Mouse (Mus musculus): ENCODE data around the gene Rassf2. TPM values are rescaled to one million over a fixed set of nuclear protein-coding genes. Genes with fewer than 3 reads are reported as not detected.

Gene Rassf2
- polyA plus RNA-seq, 1 experiment from 2014 or later = 23.0 TPM

DNA sequence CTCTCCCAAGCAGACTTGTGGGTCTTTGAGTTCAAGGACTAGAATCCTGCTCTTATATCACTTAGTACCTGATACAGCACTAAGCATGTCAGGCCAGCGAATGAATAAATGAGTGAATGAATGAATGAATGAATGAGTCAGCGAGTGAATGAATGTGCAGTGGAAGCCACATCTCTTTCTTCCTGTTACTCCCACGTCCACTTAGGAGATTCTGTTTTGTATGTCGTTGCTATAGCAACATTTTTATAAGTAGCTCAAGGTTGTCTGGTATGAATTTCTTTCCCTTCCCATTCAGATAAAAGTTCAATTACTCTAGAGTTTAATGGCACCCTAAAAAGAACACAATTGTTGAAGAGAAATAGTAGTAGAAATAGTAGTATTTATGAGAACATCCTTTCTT is 59.0 kb downstream of the Rassf2 start:
- Histone ChIP-seq H3K4me1 (ENCODE audit: control insufficient read depth, insufficient read depth, low read length) (no peaks in the 10 kb centered on the region), H3K9me3 (ENCODE audit: control insufficient read depth, low read length) (no peaks in the 10 kb centered on the region), H3K27ac (replicated peaks; ENCODE audit: low read depth, low read length) (no peak overlapping the region), H3K36me3 (ENCODE audit: control insufficient read depth, insufficient read depth, low read length) (no peaks in the 10 kb centered on the region), H3K9ac (ENCODE audit: low read depth, low read length) (no peak overlapping the region), H3K4me2 (ENCODE audit: low read depth, low read length) (no peak overlapping the region), H3K27me3 (replicated peaks; ENCODE audit: control insufficient read depth, insufficient read depth, low read length) (no peaks in the 10 kb centered on the region), H3K4me3 (ENCODE audit: low read depth, low read length) (no peak overlapping the region)
- 79% methylated on average over 4 of the region's 4 CpGs for WGBS
- DNase-seq (ENCODE audit: low spot score) (no peak), ATAC-seq (ENCODE audit: low read depth) (no peak)

DNA sequence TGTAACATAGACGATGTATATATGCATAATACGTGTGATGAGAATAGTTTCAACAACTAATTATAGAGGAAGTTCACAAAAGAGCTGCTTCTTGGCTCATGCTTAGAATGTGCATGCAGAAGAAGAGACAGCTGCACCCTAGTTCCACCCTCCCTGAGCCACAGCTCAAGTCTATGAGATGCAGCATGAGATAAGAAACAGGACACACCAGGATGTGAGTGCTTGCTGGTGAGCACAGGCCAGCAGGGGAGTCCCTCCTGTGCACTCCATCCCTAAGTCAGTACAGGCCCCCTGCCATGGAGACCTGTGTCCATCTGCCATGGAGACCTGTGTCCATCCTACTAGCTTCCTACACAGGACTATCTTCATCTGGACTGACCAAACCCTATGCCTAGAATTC is 59.5 kb downstream of the Rassf2 start:
- ATAC-seq (ENCODE audit: low read depth) = no peak
- no peaks in the 10 kb centered on the region for H3K36me3 ChIP-seq (ENCODE audit: control insufficient read depth, insufficient read depth, low read length)

DNA sequence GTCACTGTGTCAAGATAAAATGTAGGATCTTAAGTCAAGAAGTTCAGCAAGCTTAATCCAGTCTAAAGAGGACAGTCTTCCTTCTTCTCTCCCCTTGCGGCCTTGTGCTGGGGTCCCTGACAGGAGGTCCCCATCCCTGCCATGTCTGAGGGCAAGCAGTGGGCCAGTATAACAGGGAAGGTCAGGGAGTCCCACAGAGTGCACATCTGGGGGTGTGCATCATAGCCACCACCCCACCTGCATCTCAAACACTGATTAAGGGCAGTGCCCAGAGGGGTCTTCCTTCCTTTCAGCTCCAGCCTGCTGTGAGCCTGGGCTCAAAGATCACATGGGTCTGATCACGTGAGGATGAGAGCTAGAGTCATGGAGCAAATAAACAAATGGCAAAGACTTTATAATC is 68.4 kb downstream of the Rassf2 start:
- no peak for DNase-seq (ENCODE audit: low spot score)
- H3K9me3 ChIP-seq (ENCODE audit: control insufficient read depth, low read length) = no peaks in the 10 kb centered on the region
- no peak overlapping the region for H3K27ac ChIP-seq (replicated peaks; ENCODE audit: low read depth, low read length)
- no peak overlapping the region for H3K4me3 ChIP-seq (ENCODE audit: low read depth, low read length)
- no peak overlapping the region for H3K4me2 ChIP-seq (ENCODE audit: low read depth, low read length)
- H3K36me3 ChIP-seq (ENCODE audit: control insufficient read depth, insufficient read depth, low read length) = no peaks in the 10 kb centered on the region
- no peaks in the 10 kb centered on the region for H3K4me1 ChIP-seq (ENCODE audit: control insufficient read depth, insufficient read depth, low read length)
- H3K27me3 ChIP-seq (replicated peaks; ENCODE audit: control insufficient read depth, insufficient read depth, low read length) = no peaks in the 10 kb centered on the region
- H3K9ac ChIP-seq (ENCODE audit: low read depth, low read length) = no peak overlapping the region
- WGBS = 69% methylated on average over 2 of the region's 2 CpGs
- ATAC-seq (ENCODE audit: low read depth) = no peak

More for the DNA sequence above, 59.5 kb downstream of the Rassf2 start:
- no peak for DNase-seq (ENCODE audit: low spot score)
- Histone ChIP-seq H3K9me3 (ENCODE audit: control insufficient read depth, low read length) (no peaks in the 10 kb centered on the region), H3K27me3 (replicated peaks; ENCODE audit: control insufficient read depth, insufficient read depth, low read length) (no peaks in the 10 kb centered on the region), H3K27ac (replicated peaks; ENCODE audit: low read depth, low read length) (no peak overlapping the region), H3K4me2 (ENCODE audit: low read depth, low read length) (no peak overlapping the region), H3K9ac (ENCODE audit: low read depth, low read length) (no peak overlapping the region), H3K4me1 (ENCODE audit: control insufficient read depth, insufficient read depth, low read length) (no peaks in the 10 kb centered on the region), H3K4me3 (ENCODE audit: low read depth, low read length) (no peak overlapping the region)
- 89% methylated on average over 2 of the region's 2 CpGs for WGBS

DNA sequence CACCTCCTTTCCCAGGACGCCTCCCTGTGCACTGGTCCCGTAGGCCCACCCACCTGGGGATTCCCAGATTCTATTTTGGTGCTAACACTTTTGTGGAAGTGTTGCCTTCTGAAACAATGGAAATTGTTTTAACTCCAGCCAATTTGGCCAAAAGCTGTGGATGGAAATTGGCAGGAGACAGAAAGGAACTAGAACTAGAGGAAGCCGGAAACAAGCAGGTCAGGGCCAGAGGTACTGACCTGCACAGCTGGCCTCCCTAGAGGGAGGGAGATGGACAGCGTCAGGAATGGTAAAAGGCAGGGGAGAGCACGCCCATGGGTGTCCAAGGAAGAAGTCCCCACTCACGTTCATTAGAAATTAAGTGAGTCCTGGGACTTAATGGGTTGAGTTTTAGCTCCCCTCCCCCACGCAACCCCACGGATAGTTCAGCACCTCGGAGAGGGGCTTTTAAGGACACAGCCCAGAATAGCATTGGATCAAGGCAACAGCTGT is 72.3 kb downstream of the Rassf2 start:
- no peaks in the 10 kb centered on the region for H3K4me1 ChIP-seq (ENCODE audit: control insufficient read depth, insufficient read depth, low read length)
- H3K36me3 ChIP-seq (ENCODE audit: control insufficient read depth, insufficient read depth, low read length) = no peaks in the 10 kb centered on the region
- ATAC-seq (ENCODE audit: low read depth) (no peak), DNase-seq (ENCODE audit: low spot score) (peak; percentile 33)
- no peaks in the 10 kb centered on the region for H3K9me3 ChIP-seq (ENCODE audit: control insufficient read depth, low read length)
- WGBS = 49% methylated on average over 9 of the region's 9 CpGs
- H3K4me2 ChIP-seq (ENCODE audit: low read depth, low read length) = no peak overlapping the region
- H3K4me3 ChIP-seq (ENCODE audit: low read depth, low read length) = no peak overlapping the region
- H3K27me3 ChIP-seq (replicated peaks; ENCODE audit: control insufficient read depth, insufficient read depth, low read length) = peaks cover 16% of the 10 kb centered on the region
- no peak overlapping the region for H3K9ac ChIP-seq (ENCODE audit: low read depth, low read length)
- H3K27ac ChIP-seq (replicated peaks; ENCODE audit: low read depth, low read length) = no peak overlapping the region

GRCm38 (mm10) chr2:131956336-131957256 is 73.5 kb downstream of the Rassf2 start:
- H3K4me3 ChIP-seq (ENCODE audit: low read depth, low read length) = no peak overlapping the region
- no peak overlapping the region for H3K27ac ChIP-seq (replicated peaks; ENCODE audit: low read depth, low read length)
- H3K27me3 ChIP-seq (replicated peaks; ENCODE audit: control insufficient read depth, insufficient read depth, low read length) = peaks cover 22% of the 10 kb centered on the region
- ATAC-seq (ENCODE audit: low read depth) (no peak), DNase-seq (ENCODE audit: low spot score) (no peak)
- no peaks in the 10 kb centered on the region for H3K9me3 ChIP-seq (ENCODE audit: control insufficient read depth, low read length)
- H3K36me3 ChIP-seq (ENCODE audit: control insufficient read depth, insufficient read depth, low read length) = no peaks in the 10 kb centered on the region
- no peaks in the 10 kb centered on the region for H3K4me1 ChIP-seq (ENCODE audit: control insufficient read depth, insufficient read depth, low read length)
- no peak overlapping the region for H3K4me2 ChIP-seq (ENCODE audit: low read depth, low read length)
- no peak overlapping the region for H3K9ac ChIP-seq (ENCODE audit: low read depth, low read length)
- WGBS = 78% methylated on average over 7 of the region's 7 CpGs

- peak; percentile 67 for ATAC-seq (ENCODE audit: low read depth)
Observed at GRCm38 (mm10) chr2:131955264-131955663, 74.8 kb downstream of the Rassf2 start.

GRCm38 (mm10) chr2:131954835-131955234 is 75.2 kb downstream of the Rassf2 start:
- ATAC-seq (ENCODE audit: low read depth) (peak; percentile 17; the same call in 1 of the 2 replicates), DNase-seq (ENCODE audit: low spot score) (no peak)
- Histone ChIP-seq H3K9me3 (ENCODE audit: control insufficient read depth, low read length) (no peaks in the 10 kb centered on the region), H3K36me3 (ENCODE audit: control insufficient read depth, insufficient read depth, low read length) (no peaks in the 10 kb centered on the region), H3K4me3 (ENCODE audit: low read depth, low read length) (peak overlapping the region; percentile 30), H3K27me3 (replicated peaks; ENCODE audit: control insufficient read depth, insufficient read depth, low read length) (peaks cover 31% of the 10 kb centered on the region), H3K9ac (ENCODE audit: low read depth, low read length) (no peak overlapping the region), H3K27ac (replicated peaks; ENCODE audit: low read depth, low read length) (no peak overlapping the region), H3K4me2 (ENCODE audit: low read depth, low read length) (peak overlapping the region; percentile 55), H3K4me1 (ENCODE audit: control insufficient read depth, insufficient read depth, low read length) (no peaks in the 10 kb centered on the region)
- 58% methylated on average over 9 of the region's 9 CpGs for WGBS

More at GRCm38 (mm10) chr2:131955264-131955663, 74.8 kb downstream of the Rassf2 start:
- Histone ChIP-seq H3K9ac (ENCODE audit: low read depth, low read length) (no peak overlapping the region), H3K9me3 (ENCODE audit: control insufficient read depth, low read length) (no peaks in the 10 kb centered on the region), H3K27me3 (replicated peaks; ENCODE audit: control insufficient read depth, insufficient read depth, low read length) (peaks cover 31% of the 10 kb centered on the region), H3K4me2 (ENCODE audit: low read depth, low read length) (peak overlapping the region; percentile 55), H3K27ac (replicated peaks; ENCODE audit: low read depth, low read length) (no peak overlapping the region), H3K4me3 (ENCODE audit: low read depth, low read length) (peak overlapping the region; percentile 30), H3K36me3 (ENCODE audit: control insufficient read depth, insufficient read depth, low read length) (no peaks in the 10 kb centered on the region), H3K4me1 (ENCODE audit: control insufficient read depth, insufficient read depth, low read length) (no peaks in the 10 kb centered on the region)
- DNase-seq (ENCODE audit: low spot score) = peak; percentile 70
- 5% methylated on average over 17 of the region's 17 CpGs for WGBS

GRCm38 (mm10) chr2:131953711-131954110 is 76.3 kb downstream of the Rassf2 start:
- Histone ChIP-seq H3K4me2 (ENCODE audit: low read depth, low read length) (no peak overlapping the region), H3K9ac (ENCODE audit: low read depth, low read length) (no peak overlapping the region), H3K9me3 (ENCODE audit: control insufficient read depth, low read length) (no peaks in the 10 kb centered on the region), H3K27me3 (replicated peaks; ENCODE audit: control insufficient read depth, insufficient read depth, low read length) (peaks cover 31% of the 10 kb centered on the region), H3K4me1 (ENCODE audit: control insufficient read depth, insufficient read depth, low read length) (no peaks in the 10 kb centered on the region), H3K36me3 (ENCODE audit: control insufficient read depth, insufficient read depth, low read length) (no peaks in the 10 kb centered on the region), H3K27ac (replicated peaks; ENCODE audit: low read depth, low read length) (no peak overlapping the region), H3K4me3 (ENCODE audit: low read depth, low read length) (no peak overlapping the region)
- ATAC-seq (ENCODE audit: low read depth) (no peak), DNase-seq (ENCODE audit: low spot score) (no peak)
- 87% methylated on average over 4 of the region's 4 CpGs for WGBS

Measured in embryonic facial prominence, embryonic 14.5 days (tissue).